Mouse (Mus musculus): ENCODE measurements around the gene Cpsf4l. TPM values are rescaled to one million over a fixed set of nuclear protein-coding genes. Genes with fewer than 3 reads are reported as not detected.
A peak's percentile ranks its signal among the peaks of the same experiment; 100 is the strongest.

The Cpsf4l gene
- 0.23 and 0.42 TPM in 2 replicates for polyA plus RNA-seq (2015; fragmentation: Nextera tagmentation; extraction: Ambion mirVana)

GRCm38 (mm10) chr11:113709731-113710256, at the start of gene Cpsf4l:
Gene Cpsf4l, minus strand, starts transcription at chr11:113710017.
- Histone ChIP-seq H3K27ac (peak within 1 kb of the TSS; percentile 69; the same call in 1 of the 2 replicates), H3K9ac (no peak within 1 kb of the TSS), H3K4me2 (peak within 1 kb of the TSS; percentile 32; the same call in 1 of the 2 replicates), H3K4me3 (replicated peaks) (no peak within 1 kb of the TSS), H3K9me3 (no peaks in the 10 kb centered on the region), H3K36me3 (no peaks in the 10 kb centered on the region), H3K4me1 (peaks cover 16% of the 10 kb centered on the region), H3K27me3 (replicated peaks) (no peaks in the 10 kb centered on the region)
- ATAC-seq (ENCODE audit: insufficient read depth, low FRiP score, low read depth), result peak; percentile 16; the same call in 1 of the 2 replicates
- 18% methylated on average over 11 of the region's 11 CpGs for WGBS

- H3K4me3 ChIP-seq (replicated peaks), result no peak overlapping the region
- H3K9me3 ChIP-seq, result no peaks in the 10 kb centered on the region
- no peak for ATAC-seq (ENCODE audit: insufficient read depth, low FRiP score, low read depth)
- H3K27me3 ChIP-seq (replicated peaks), result no peaks in the 10 kb centered on the region
- H3K4me1 ChIP-seq, result peaks cover 7% of the 10 kb centered on the region; the same call in 1 of the 2 replicates
- H3K36me3 ChIP-seq, result no peaks in the 10 kb centered on the region
- WGBS, result 91% methylated on average over 5 of the region's 5 CpGs
- H3K27ac ChIP-seq, result no peak overlapping the region
- no peak overlapping the region for H3K9ac ChIP-seq
- no peak overlapping the region for H3K4me2 ChIP-seq
These were observed 49.0 kb upstream of the Cpsf4l start for GRCm38 (mm10) chr11:113758851-113759250.

GRCm38 (mm10) chr11:113756578-113756977, 46.8 kb upstream of the Cpsf4l start:
- no peaks in the 10 kb centered on the region for H3K27me3 ChIP-seq (replicated peaks)
- no peak overlapping the region for H3K4me2 ChIP-seq
- H3K27ac ChIP-seq, result 0 out of 2 replicates have a peak overlapping the region, but pooled peaks have one; percentile 26
- no peak overlapping the region for H3K9ac ChIP-seq
- H3K36me3 ChIP-seq, result no peaks in the 10 kb centered on the region
- 88% methylated on average over 12 of the region's 12 CpGs for WGBS
- peaks cover 9% of the 10 kb centered on the region for H3K4me1 ChIP-seq
- no peaks in the 10 kb centered on the region for H3K9me3 ChIP-seq
- no peak overlapping the region for H3K4me3 ChIP-seq (replicated peaks)
- ATAC-seq (ENCODE audit: insufficient read depth, low FRiP score, low read depth), result no peak

GRCm38 (mm10) chr11:113755878-113756277, 46.1 kb upstream of the Cpsf4l start:
- Histone ChIP-seq H3K4me3 (replicated peaks) (no peak overlapping the region), H3K9ac (no peak overlapping the region), H3K4me2 (no peak overlapping the region), H3K9me3 (no peaks in the 10 kb centered on the region), H3K4me1 (peaks cover 9% of the 10 kb centered on the region), H3K27me3 (replicated peaks) (no peaks in the 10 kb centered on the region), H3K27ac (peak overlapping the region; percentile 78), H3K36me3 (no peaks in the 10 kb centered on the region)
- no peak for ATAC-seq (ENCODE audit: insufficient read depth, low FRiP score, low read depth)
- WGBS, result 68% methylated on average over 14 of the region's 14 CpGs

- no peak overlapping the region for H3K9ac ChIP-seq
- peak overlapping the region; percentile 78 for H3K27ac ChIP-seq
These were observed 45.0 kb upstream of the Cpsf4l start for GRCm38 (mm10) chr11:113754845-113755244.

GRCm38 (mm10) chr11:113752685-113753430, 43.0 kb upstream of the Cpsf4l start:
- peak overlapping the region; percentile 84 for H3K4me2 ChIP-seq
- H3K9me3 ChIP-seq, result no peaks in the 10 kb centered on the region
- no peak overlapping the region for H3K9ac ChIP-seq
- H3K4me3 ChIP-seq (replicated peaks), result peak overlapping the region; percentile 90; the same call in 1 of the 2 replicates
- H3K27me3 ChIP-seq (replicated peaks), result no peaks in the 10 kb centered on the region
- no peaks in the 10 kb centered on the region for H3K36me3 ChIP-seq
- ATAC-seq (ENCODE audit: insufficient read depth, low FRiP score, low read depth), result no peak
- peaks cover 23% of the 10 kb centered on the region for H3K4me1 ChIP-seq
- H3K27ac ChIP-seq, result no peak overlapping the region; the same call in 1 of the 2 replicates
- WGBS, result 96% methylated on average over 10 of the region's 10 CpGs

More at GRCm38 (mm10) chr11:113754845-113755244, 45.0 kb upstream of the Cpsf4l start:
- H3K4me2 ChIP-seq, result no peak overlapping the region
- no peak for ATAC-seq (ENCODE audit: insufficient read depth, low FRiP score, low read depth)
- no peak overlapping the region for H3K4me3 ChIP-seq (replicated peaks)
- H3K27me3 ChIP-seq (replicated peaks), result no peaks in the 10 kb centered on the region
- H3K36me3 ChIP-seq, result no peaks in the 10 kb centered on the region
- H3K9me3 ChIP-seq, result no peaks in the 10 kb centered on the region
- 58% methylated on average over 9 of the region's 9 CpGs for WGBS
- peaks cover 9% of the 10 kb centered on the region for H3K4me1 ChIP-seq

GRCm38 (mm10) chr11:113752158-113752661, 42.4 kb upstream of the Cpsf4l start:
- peaks cover 30% of the 10 kb centered on the region for H3K4me1 ChIP-seq
- H3K9me3 ChIP-seq, result no peaks in the 10 kb centered on the region
- H3K4me3 ChIP-seq (replicated peaks), result peak overlapping the region; percentile 90
- peak overlapping the region; percentile 35 for H3K9ac ChIP-seq
- H3K4me2 ChIP-seq, result peak overlapping the region; percentile 84
- no peak for ATAC-seq (ENCODE audit: insufficient read depth, low FRiP score, low read depth)
- peak overlapping the region; percentile 98 for H3K27ac ChIP-seq
- no peaks in the 10 kb centered on the region for H3K27me3 ChIP-seq (replicated peaks)
- H3K36me3 ChIP-seq, result no peaks in the 10 kb centered on the region
- WGBS, result 17% methylated on average over 15 of the region's 15 CpGs

GRCm38 (mm10) chr11:113751484-113752084, 41.8 kb upstream of the Cpsf4l start, which contains the start of gene Cdc42ep4:
Gene Cdc42ep4, minus strand, starts transcription at chr11:113751881.
- Histone ChIP-seq H3K9me3 (no peaks in the 10 kb centered on the region), H3K4me3 (replicated peaks) (peak within 1 kb of the TSS; percentile 90), H3K4me2 (peak within 1 kb of the TSS; percentile 84), H3K27ac (peak within 1 kb of the TSS; percentile 98), H3K36me3 (no peaks in the 10 kb centered on the region), H3K4me1 (peaks cover 34% of the 10 kb centered on the region), H3K27me3 (replicated peaks) (no peaks in the 10 kb centered on the region), H3K9ac (peak within 1 kb of the TSS; percentile 96)
- under 1% methylated on average over 44 of the region's 44 CpGs for WGBS
- peak; percentile 81 for ATAC-seq (ENCODE audit: insufficient read depth, low FRiP score, low read depth)

- peak overlapping the region; percentile 84 for H3K4me2 ChIP-seq
- H3K4me1 ChIP-seq, result peaks cover 37% of the 10 kb centered on the region
- H3K4me3 ChIP-seq (replicated peaks), result peak overlapping the region; percentile 90
- ATAC-seq (ENCODE audit: insufficient read depth, low FRiP score, low read depth), result peak; percentile 57
- 0 out of 2 replicates have a peak, but pooled peaks cover 5% of the 10 kb centered on the region for H3K36me3 ChIP-seq
- H3K9ac ChIP-seq, result peak overlapping the region; percentile 96
- H3K9me3 ChIP-seq, result no peaks in the 10 kb centered on the region
- H3K27me3 ChIP-seq (replicated peaks), result no peaks in the 10 kb centered on the region
- peak overlapping the region; percentile 98 for H3K27ac ChIP-seq
- under 1% methylated on average over 66 of the region's 67 CpGs for WGBS
These were observed 41.0 kb upstream of the Cpsf4l start for GRCm38 (mm10) chr11:113750571-113751483.

GRCm38 (mm10) chr11:113749749-113750351, 40.0 kb upstream of the Cpsf4l start:
- Histone ChIP-seq H3K4me1 (peaks cover 37% of the 10 kb centered on the region), H3K27me3 (replicated peaks) (no peaks in the 10 kb centered on the region), H3K4me2 (peak overlapping the region; percentile 84), H3K27ac (peak overlapping the region; percentile 98), H3K9ac (peak overlapping the region; percentile 96), H3K4me3 (replicated peaks) (peak overlapping the region; percentile 90), H3K36me3 (0 out of 2 replicates have a peak, but pooled peaks cover 7% of the 10 kb centered on the region), H3K9me3 (no peaks in the 10 kb centered on the region)
- ATAC-seq (ENCODE audit: insufficient read depth, low FRiP score, low read depth), result peak; percentile 68
- 2% methylated on average over 9 of the region's 9 CpGs for WGBS

All from stomach, embryonic 15.5 days (tissue).